Mouse (Mus musculus) forebrain, embryonic 16.5 days (tissue): ENCODE measurements at regions not wholly inside any gene's neighbourhood (a gene's known extent, or its start where the extent isn't known, plus 50 kb on each side); places are given as distances from the start of the nearest gene placed in this dataset.

Experiments
- ATAC-seq: fragments of 200-750 bp; cut with Nextera tagmentation; 2 replicates; pipeline ENCODE4 v1.8.0; 2017; ENCODE audit warnings: mild to moderate bottlenecking, moderate library complexity
- H3K27ac ChIP-seq: fragments of 300-500 bp; sonication (generic); 2 replicates; pipeline ENCODE4 v1.5.1; 2014; ENCODE audit warnings: low read length, control low read depth
- H3K27me3 ChIP-seq: fragments of 300-500 bp; sonication (generic); replicated peaks from 2 replicates; pipeline ENCODE4 v1.6.1; 2014; ENCODE audit warnings: low read length; ENCODE audit not compliant: control insufficient read depth, insufficient read depth
- H3K36me3 ChIP-seq: fragments of 300-500 bp; sonication (generic); 2 replicates; pipeline ENCODE4 v1.6.1; 2014; ENCODE audit not compliant: control insufficient read depth, insufficient read depth
- H3K4me1 ChIP-seq: fragments of 300-500 bp; sonication (generic); replicated peaks from 2 replicates; pipeline ENCODE4 v1.6.1; 2014; ENCODE audit warnings: low read length; ENCODE audit not compliant: control insufficient read depth, insufficient read depth
- H3K4me2 ChIP-seq: fragments of 300-500 bp; sonication (generic); 2 replicates; pipeline ENCODE4 v1.6.1; 2014; ENCODE audit warnings: mild to moderate bottlenecking, low read length, control low read depth
- H3K4me3 ChIP-seq: fragments of 300-500 bp; sonication (generic); replicated peaks from 2 replicates; pipeline ENCODE4 v1.5.1; 2014; ENCODE audit warnings: mild to moderate bottlenecking, low read length, control low read depth
- H3K9ac ChIP-seq: fragments of 300-500 bp; sonication (generic); replicated peaks from 2 replicates; pipeline ENCODE4 v1.6.1; 2014; ENCODE audit warnings: low read depth, low read length, control low read depth
- H3K9me3 ChIP-seq: fragments of 300-500 bp; sonication (generic); 2 replicates; pipeline ENCODE4 v1.6.1; 2016; ENCODE audit warnings: low read length; ENCODE audit not compliant: control insufficient read depth
- WGBS: fragments of 180-500 bp; shearing (Covaris S2); extraction: QIAGEN DNeasy Blood & Tissue Kit; methylation state at CpG from one replicate; pipeline ENCODE4 v1.1.7; 2014; 5-methylcytosine and 5-hydroxymethylcytosine counted together

DNA sequence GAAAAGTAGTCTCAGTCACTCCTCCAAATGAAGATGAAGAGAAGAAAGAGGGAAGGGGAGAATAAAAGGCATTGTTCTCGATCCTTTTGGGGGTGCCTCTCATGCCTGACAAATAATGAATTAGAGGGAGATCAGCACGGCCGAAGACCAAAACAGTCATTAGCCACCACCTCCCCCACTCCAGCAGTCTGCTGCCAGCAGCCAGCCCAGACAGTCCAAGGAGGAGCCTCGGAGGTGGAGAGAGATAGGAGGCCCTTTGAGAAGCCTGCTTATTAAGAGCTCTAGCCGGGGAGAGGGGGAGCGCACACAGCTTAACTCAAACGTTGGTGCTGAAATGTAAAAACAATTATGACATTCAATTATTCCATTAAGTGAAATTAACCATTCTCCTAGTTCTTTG is 188.6 kb downstream of the 3110018I06Rik start:
- Histone ChIP-seq H3K27me3 (no peaks in the 10 kb centered on the region), H3K27ac (no peak overlapping the region), H3K4me1 (0 out of 2 replicates have a peak, but pooled peaks cover 3% of the 10 kb centered on the region), H3K9me3 (no peaks in the 10 kb centered on the region), H3K4me2 (no peak overlapping the region), H3K4me3 (no peak overlapping the region), H3K36me3 (no peaks in the 10 kb centered on the region), H3K9ac (no peak overlapping the region)
- ATAC-seq: no peak
- WGBS: 9% methylated on average over 7 of the region's 7 CpGs

DNA sequence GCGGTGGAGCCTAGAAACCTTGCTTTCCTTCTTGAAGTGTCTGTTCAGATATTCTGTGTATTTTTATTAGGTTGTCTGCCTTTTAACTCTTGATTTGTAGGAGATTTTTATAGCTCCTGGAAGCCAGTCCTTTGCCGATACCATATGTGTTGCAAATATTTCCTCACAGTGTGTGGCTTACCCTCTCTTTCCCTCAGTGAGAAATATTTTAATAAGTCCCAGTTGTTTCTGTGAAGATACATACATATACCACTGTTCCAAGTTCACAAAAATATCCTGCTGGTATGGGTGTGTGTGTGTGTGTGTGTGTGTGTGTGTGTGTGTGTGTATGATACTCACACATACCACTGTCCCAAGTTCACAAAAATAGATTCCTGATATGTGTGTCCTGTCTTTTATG is 199.0 kb downstream of the 3110018I06Rik start:
- no peak overlapping the region for H3K4me3 ChIP-seq
- 90% methylated on average over 2 of the region's 2 CpGs for WGBS
- no peaks in the 10 kb centered on the region for H3K4me1 ChIP-seq
- no peak overlapping the region for H3K27ac ChIP-seq
- H3K36me3 ChIP-seq: no peaks in the 10 kb centered on the region
- H3K9me3 ChIP-seq: no peaks in the 10 kb centered on the region
- no peak overlapping the region for H3K4me2 ChIP-seq
- no peaks in the 10 kb centered on the region for H3K27me3 ChIP-seq
- no peak for ATAC-seq
- H3K9ac ChIP-seq: no peak overlapping the region

- no peak overlapping the region for H3K27ac ChIP-seq
- no peaks in the 10 kb centered on the region for H3K36me3 ChIP-seq
- WGBS: 56% methylated on average over 7 of the region's 7 CpGs
- ATAC-seq: no peak
- H3K4me2 ChIP-seq: no peak overlapping the region
- H3K9me3 ChIP-seq: no peaks in the 10 kb centered on the region
- H3K9ac ChIP-seq: no peak overlapping the region
- no peak overlapping the region for H3K4me3 ChIP-seq
- H3K4me1 ChIP-seq: no peaks in the 10 kb centered on the region
- H3K27me3 ChIP-seq: no peaks in the 10 kb centered on the region
Observed at GRCm38 (mm10) chr12:107689418-107689817, 201.0 kb downstream of the 3110018I06Rik start.

GRCm38 (mm10) chr12:107690061-107690460 is 201.6 kb downstream of the 3110018I06Rik start:
- Histone ChIP-seq H3K4me2 (no peak overlapping the region), H3K4me1 (no peaks in the 10 kb centered on the region), H3K27me3 (no peaks in the 10 kb centered on the region), H3K9me3 (no peaks in the 10 kb centered on the region), H3K27ac (no peak overlapping the region), H3K9ac (no peak overlapping the region), H3K4me3 (no peak overlapping the region), H3K36me3 (no peaks in the 10 kb centered on the region)
- WGBS: 69% methylated on average over 3 of the region's 3 CpGs
- no peak for ATAC-seq

GRCm38 (mm10) chr12:107693693-107694092 is 205.3 kb downstream of the 3110018I06Rik start:
- 74% methylated on average over 6 of the region's 6 CpGs for WGBS
- Histone ChIP-seq H3K4me2 (no peak overlapping the region), H3K9me3 (no peaks in the 10 kb centered on the region), H3K27me3 (no peaks in the 10 kb centered on the region), H3K9ac (no peak overlapping the region), H3K36me3 (no peaks in the 10 kb centered on the region), H3K4me3 (no peak overlapping the region), H3K27ac (no peak overlapping the region), H3K4me1 (no peaks in the 10 kb centered on the region)
- ATAC-seq: no peak

GRCm38 (mm10) chr12:107695014-107695413 is 206.6 kb downstream of the 3110018I06Rik start:
- Histone ChIP-seq H3K9me3 (no peaks in the 10 kb centered on the region), H3K27me3 (no peaks in the 10 kb centered on the region), H3K9ac (no peak overlapping the region), H3K36me3 (no peaks in the 10 kb centered on the region), H3K27ac (no peak overlapping the region), H3K4me2 (no peak overlapping the region), H3K4me1 (no peaks in the 10 kb centered on the region), H3K4me3 (no peak overlapping the region)
- ATAC-seq: no peak
- WGBS: 90% methylated on average over 2 of the region's 2 CpGs

- H3K9me3 ChIP-seq: no peaks in the 10 kb centered on the region
- H3K36me3 ChIP-seq: no peaks in the 10 kb centered on the region
- WGBS: 94% methylated on average over 13 of the region's 13 CpGs
- no peak for ATAC-seq
- H3K27me3 ChIP-seq: no peaks in the 10 kb centered on the region
- no peak overlapping the region for H3K27ac ChIP-seq
- no peak overlapping the region for H3K9ac ChIP-seq
- H3K4me2 ChIP-seq: no peak overlapping the region
- H3K4me1 ChIP-seq: no peaks in the 10 kb centered on the region
- H3K4me3 ChIP-seq: no peak overlapping the region
Observed at GRCm38 (mm10) chr12:107695438-107696267, 207.2 kb downstream of the 3110018I06Rik start.

GRCm38 (mm10) chr12:107700317-107700716 is 211.9 kb downstream of the 3110018I06Rik start:
- H3K9ac ChIP-seq: no peak overlapping the region
- WGBS: 77% methylated on average over 5 of the region's 5 CpGs
- H3K4me1 ChIP-seq: no peaks in the 10 kb centered on the region
- H3K27me3 ChIP-seq: no peaks in the 10 kb centered on the region
- no peak overlapping the region for H3K4me3 ChIP-seq
- H3K27ac ChIP-seq: no peak overlapping the region
- ATAC-seq: no peak
- no peak overlapping the region for H3K4me2 ChIP-seq
- no peaks in the 10 kb centered on the region for H3K9me3 ChIP-seq
- H3K36me3 ChIP-seq: no peaks in the 10 kb centered on the region

GRCm38 (mm10) chr12:107700868-107701597 is 212.6 kb downstream of the 3110018I06Rik start:
- Histone ChIP-seq H3K9ac (no peak overlapping the region), H3K4me3 (no peak overlapping the region), H3K4me1 (no peaks in the 10 kb centered on the region), H3K36me3 (no peaks in the 10 kb centered on the region), H3K27ac (no peak overlapping the region), H3K9me3 (no peaks in the 10 kb centered on the region), H3K4me2 (no peak overlapping the region), H3K27me3 (no peaks in the 10 kb centered on the region)
- WGBS: 88% methylated on average over 19 of the region's 19 CpGs
- ATAC-seq: no peak
